Comparison of ENCODE assay signal across 8 mouse cellular contexts in genomic region chrX:103616536-103617404, GRCm38 (mm10). TPM values are rescaled to one million over a fixed set of nuclear protein-coding genes. Genes with fewer than 3 reads are reported as not detected.
DNase-seq lines count a peak whose midpoint lies in the region; ATAC-seq lines count a peak whose summit lies in the region.

No protein-coding gene starts in this region.

- H3K4me2 ChIP-seq in hindbrain, embryonic 12.5 days (replicated peaks), result peak overlapping the region; percentile 54

- peak; percentile 97 for ATAC-seq in hindbrain, embryonic 12.5 days (ENCODE audit: low FRiP score)

- peak; percentile 88 for DNase-seq in Muller cell, postnatal 12 days (ENCODE audit: inconsistent ontology term)
- DNase-seq in cerebellum, adult 9-11 months, result peak; percentile 87
- peak; percentile 76 to 87 for DNase-seq in frontal cortex, postnatal 10 days (ENCODE audit: low spot score in 2 of 2)
- DNase-seq in layer of hippocampus, postnatal 14 days (ENCODE audit: low spot score in 2 of 2), result peak; percentile 75 to 94
- DNase-seq in lung, postnatal 10 days, result peak; percentile 86
- peak; percentile 71 for DNase-seq in ovary, postnatal 14 days (ENCODE audit: low spot score)
- peak; percentile 63 to 82 for DNase-seq in thymus, postnatal 10 days (ENCODE audit: low spot score in 2 of 2)

- H3K27me3 ChIP-seq in hindbrain, embryonic 12.5 days, result no peaks in the 10 kb centered on the region

- 1% methylated on average over 17 of the region's 50 CpGs for WGBS in hindbrain, embryonic 12.5 days

- no peaks in the 10 kb centered on the region for H3K36me3 ChIP-seq in hindbrain, embryonic 12.5 days

- peak overlapping the region; percentile 92 for H3K27ac ChIP-seq in hindbrain, embryonic 12.5 days

- H3K4me1 ChIP-seq in hindbrain, embryonic 12.5 days, result peaks cover 6% of the 10 kb centered on the region; the same call in 1 of the 2 replicates

- H3K9me3 ChIP-seq in hindbrain, embryonic 12.5 days (replicated peaks), result no peaks in the 10 kb centered on the region

- peak overlapping the region; percentile 58 for H3K9ac ChIP-seq in hindbrain, embryonic 12.5 days

- peak overlapping the region; percentile 42 for H3K4me3 ChIP-seq in hindbrain, embryonic 12.5 days

RNA-seq across cellular contexts. Expression of gene Zcchc13, which starts 13.6 kb away (rescaled TPM):
- polyA plus RNA-seq in hindbrain, embryonic 12.5 days (2016; fragmentation: Nextera tagmentation; extraction: Ambion mirVana), result not detected in 2 replicates
- total RNA-seq in layer of hippocampus, postnatal 14 days (2021), result not detected

Comparison
In these comparisons a context has a peak if more than half of its experiments do, and no peak if none do; other contexts are left out.
1. Peak in every context shown above with its lines: DNase-seq, ATAC-seq, H3K4me3 ChIP-seq and H3K27ac ChIP-seq.